Mouse (Mus musculus) erythroblast, embryonic 14.5 days (primary cell): ENCODE results near the gene Mlana.

Experiments
- GATA1 ChIP-seq: IDR thresholded peaks from 2 replicates; pipeline ENCODE4 v1.6.1; 2012; ENCODE audit warnings: low read length, inconsistent platforms, mixed read lengths
- TAL1 ChIP-seq: IDR thresholded peaks from 3 replicates; pipeline ENCODE4 v1.6.1; 2012; ENCODE audit warnings: low read length, inconsistent platforms, mixed read lengths

- TF ChIP-seq TAL1 = no peak
- TF ChIP-seq GATA1 = no peak
These were observed 20.9 kb downstream of the Mlana start for GRCm38 (mm10) chr19:29718476-29718875.
